Mouse (Mus musculus) megakaryocyte, embryonic 14.5 days (primary cell): ENCODE results near the gene Arl2bp.

Experiments used
- FLI1 ChIP-seq: IDR thresholded peaks from 2 replicates; pipeline ENCODE4 v1.6.1; 2012; ENCODE audit warnings: low read length, inconsistent platforms, mixed read lengths
- GATA1 ChIP-seq: IDR thresholded peaks from 3 replicates; pipeline ENCODE4 v1.6.1; 2012; ENCODE audit warnings: mixed read lengths, low read length, inconsistent platforms, borderline replicate concordance

DNA sequence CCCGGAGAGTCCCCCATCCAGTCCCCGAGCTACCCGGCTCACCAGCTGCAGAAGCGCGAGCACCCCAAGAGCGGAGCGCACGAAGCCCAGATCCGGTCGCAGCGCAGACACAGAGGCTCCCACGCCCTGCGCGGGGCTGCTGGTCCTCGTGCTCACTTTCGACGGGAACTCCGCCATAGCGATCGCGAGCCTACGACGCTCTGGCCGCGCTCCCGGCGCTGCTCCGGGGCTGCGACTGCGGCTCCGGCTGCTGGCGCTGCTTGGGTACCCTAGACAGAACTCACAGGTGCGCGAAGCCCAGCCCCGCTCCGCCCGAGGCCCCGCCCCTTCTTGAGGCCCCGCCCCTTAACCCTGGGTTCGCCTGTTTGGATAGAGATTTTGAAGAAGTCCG is 29.6 kb downstream of the Arl2bp start, which contains the start of gene Pllp:
- TF ChIP-seq FLI1 (no peak), GATA1 (no peak)
